Mouse (Mus musculus) liver, embryonic 11.5 days (tissue): ENCODE data around the gene Zfp941. TPM values are rescaled to one million over a fixed set of nuclear protein-coding genes. Genes with fewer than 3 reads are reported as not detected.

Source experiments
- ATAC-seq: fragments of 200-750 bp; cut with Nextera tagmentation; replicated peaks from 2 replicates; pipeline ENCODE4 v1.8.0; 2017; ENCODE audit warnings: moderate number of reproducible peaks, mild to moderate bottlenecking, moderate TSS enrichment, moderate library complexity; ENCODE audit not compliant: low FRiP score
- DNase-seq: peaks from one replicate; pipeline ENCODE4 v3.0.0-alpha.2; 2017; ENCODE audit warnings: low spot score
- H3K27ac ChIP-seq: fragments of 300-500 bp; sonication (generic); 2 replicates; pipeline ENCODE4 v1.5.1; 2014; ENCODE audit warnings: mild to moderate bottlenecking, low read depth, low read length, control low read depth
- H3K27me3 ChIP-seq: fragments of 300-500 bp; sonication (generic); replicated peaks from 2 replicates; pipeline ENCODE4 v1.6.1; 2014; ENCODE audit warnings: low read length, mixed read lengths; ENCODE audit not compliant: control insufficient read depth, insufficient read depth
- H3K36me3 ChIP-seq: fragments of 300-500 bp; sonication (generic); 2 replicates; pipeline ENCODE4 v1.6.1; 2014; ENCODE audit warnings: mild to moderate bottlenecking, low read length, moderate library complexity, mixed read lengths; ENCODE audit not compliant: control insufficient read depth, insufficient read depth
- H3K4me1 ChIP-seq: fragments of 300-500 bp; sonication (generic); replicated peaks from 2 replicates; pipeline ENCODE4 v1.6.1; 2014; ENCODE audit warnings: low read length, mixed read lengths; ENCODE audit not compliant: control insufficient read depth, insufficient read depth
- H3K4me2 ChIP-seq: fragments of 300-500 bp; sonication (generic); 2 replicates; pipeline ENCODE4 v1.6.1; 2014; ENCODE audit warnings: mild to moderate bottlenecking, control low read depth, moderate library complexity
- H3K4me3 ChIP-seq: fragments of 300-500 bp; sonication (generic); 2 replicates; pipeline ENCODE4 v1.5.1; 2014; ENCODE audit warnings: low read depth, low read length, control low read depth
- H3K9ac ChIP-seq: fragments of 300-500 bp; sonication (generic); 2 replicates; pipeline ENCODE4 v1.6.1; 2014; ENCODE audit warnings: low read depth, low read length, control low read depth
- H3K9me3 ChIP-seq: fragments of 300-500 bp; sonication (generic); 2 replicates; pipeline ENCODE4 v1.6.1; 2016; ENCODE audit warnings: low read length, inconsistent platforms, mixed read lengths; ENCODE audit not compliant: control insufficient read depth
- WGBS: fragments of 180-500 bp; shearing (Covaris S2); extraction: QIAGEN DNeasy Blood & Tissue Kit; methylation state at CpG from one replicate; pipeline ENCODE4 v1.1.7; 2014; 5-methylcytosine and 5-hydroxymethylcytosine counted together
- polyA plus RNA-seq: library from polyadenylated mRNA; unstranded; fragments of >200 nt; fragmentation: Nextera tagmentation; extraction: Ambion mirVana; gene quantifications from 2 replicates; pipeline ENCODE4 v1.2.1, GENCODE M21; 2014

The Zfp941 gene
- polyA plus RNA-seq, 1 experiment from 2014 or later = 0.63 TPM

- Histone ChIP-seq H3K4me1 (no peaks in the 10 kb centered on the region), H3K4me3 (no peak overlapping the region), H3K36me3 (no peaks in the 10 kb centered on the region), H3K9ac (no peak overlapping the region), H3K27ac (no peak overlapping the region), H3K27me3 (peaks cover 29% of the 10 kb centered on the region), H3K9me3 (no peaks in the 10 kb centered on the region), H3K4me2 (no peak overlapping the region)
- 62% methylated on average over 4 of the region's 4 CpGs for WGBS
- DNase-seq = no peak
- ATAC-seq = no peak
Observed at GRCm38 (mm10) chr7:140845683-140846082, 23.7 kb upstream of the Zfp941 start.

- Histone ChIP-seq H3K4me2 (no peak within 1 kb of the TSS), H3K9me3 (no peaks in the 10 kb centered on the region), H3K27ac (no peak within 1 kb of the TSS), H3K9ac (no peak within 1 kb of the TSS), H3K36me3 (no peaks in the 10 kb centered on the region), H3K4me1 (no peaks in the 10 kb centered on the region), H3K27me3 (peaks cover 35% of the 10 kb centered on the region), H3K4me3 (no peak within 1 kb of the TSS)
- ATAC-seq (peak; percentile 72), DNase-seq (peak; percentile 89)
- WGBS = 32% methylated on average over 14 of the region's 14 CpGs
Observed at GRCm38 (mm10) chr7:140844905-140845665, 23.1 kb upstream of the Zfp941 start, which contains the start of gene Scgb1c1. Gene Scgb1c1, plus strand, starts transcription at chr7:140845547.

- H3K27me3 ChIP-seq = peaks cover 39% of the 10 kb centered on the region
- no peak overlapping the region for H3K9ac ChIP-seq
- 66% methylated on average over 7 of the region's 7 CpGs for WGBS
- H3K4me2 ChIP-seq = no peak overlapping the region
- H3K36me3 ChIP-seq = no peaks in the 10 kb centered on the region
- H3K4me1 ChIP-seq = no peaks in the 10 kb centered on the region
- no peaks in the 10 kb centered on the region for H3K9me3 ChIP-seq
- DNase-seq (no peak), ATAC-seq (no peak)
- no peak overlapping the region for H3K27ac ChIP-seq
- H3K4me3 ChIP-seq = no peak overlapping the region
Observed at GRCm38 (mm10) chr7:140843806-140844205, 21.8 kb upstream of the Zfp941 start.

- Histone ChIP-seq H3K9ac (no peak overlapping the region), H3K4me2 (no peak overlapping the region), H3K9me3 (no peaks in the 10 kb centered on the region), H3K27ac (no peak overlapping the region), H3K4me1 (no peaks in the 10 kb centered on the region), H3K36me3 (no peaks in the 10 kb centered on the region), H3K4me3 (no peak overlapping the region), H3K27me3 (peaks cover 39% of the 10 kb centered on the region)
- 36% methylated on average over 19 of the region's 19 CpGs for WGBS
- ATAC-seq = no peak
- no peak for DNase-seq
Observed at GRCm38 (mm10) chr7:140840750-140841735, 19.1 kb upstream of the Zfp941 start.

GRCm38 (mm10) chr7:140839556-140839955 is 17.6 kb upstream of the Zfp941 start:
- Histone ChIP-seq H3K4me2 (no peak overlapping the region), H3K27ac (no peak overlapping the region), H3K9ac (no peak overlapping the region), H3K9me3 (no peaks in the 10 kb centered on the region), H3K36me3 (no peaks in the 10 kb centered on the region), H3K4me3 (no peak overlapping the region), H3K27me3 (peaks cover 39% of the 10 kb centered on the region), H3K4me1 (no peaks in the 10 kb centered on the region; the same call in 1 of the 2 replicates)
- no peak for ATAC-seq
- WGBS = 57% methylated on average over 5 of the region's 5 CpGs
- peak; percentile 20 for DNase-seq

GRCm38 (mm10) chr7:140836243-140837115 is 14.5 kb upstream of the Zfp941 start:
- H3K27me3 ChIP-seq = peaks cover 18% of the 10 kb centered on the region
- no peak overlapping the region for H3K4me2 ChIP-seq
- no peak overlapping the region for H3K9ac ChIP-seq
- H3K4me1 ChIP-seq = no peaks in the 10 kb centered on the region; the same call in 1 of the 2 replicates
- H3K4me3 ChIP-seq = no peak overlapping the region
- 75% methylated on average over 9 of the region's 9 CpGs for WGBS
- ATAC-seq (no peak), DNase-seq (peak; percentile 27)
- H3K36me3 ChIP-seq = no peaks in the 10 kb centered on the region
- H3K9me3 ChIP-seq = no peaks in the 10 kb centered on the region
- no peak overlapping the region for H3K27ac ChIP-seq

GRCm38 (mm10) chr7:140835758-140836087 is 13.7 kb upstream of the Zfp941 start:
- H3K9ac ChIP-seq = no peak overlapping the region
- no peaks in the 10 kb centered on the region for H3K36me3 ChIP-seq
- DNase-seq (no peak), ATAC-seq (0 out of 2 replicates have a peak, but pooled peaks have one; percentile 8)
- no peak overlapping the region for H3K4me3 ChIP-seq
- peaks cover 10% of the 10 kb centered on the region for H3K27me3 ChIP-seq
- WGBS = 63% methylated on average over 2 of the region's 2 CpGs
- peak overlapping the region; percentile 26 for H3K4me2 ChIP-seq
- no peak overlapping the region for H3K27ac ChIP-seq
- H3K4me1 ChIP-seq = no peaks in the 10 kb centered on the region; the same call in 1 of the 2 replicates
- no peaks in the 10 kb centered on the region for H3K9me3 ChIP-seq
